Mouse (Mus musculus) spleen, adult 2 months (tissue): ENCODE data around the gene Dut. TPM values are rescaled to one million over a fixed set of nuclear protein-coding genes. Genes with fewer than 3 reads are reported as not detected.

Source experiments
- DNase-seq, 2 experiments: peaks; one replicate each; pipeline versions ENCODE4 v3.0.0 to v3.0.0-alpha.2; 2012 to 2021; ENCODE audit warnings: low spot score in 2 of 2, low read depth in 1 of 2
- H3K27ac ChIP-seq: fragments of 200-500 bp; 2 replicates; pipeline ENCODE4 v1.5.1; 2012; ENCODE audit warnings: low read length, inconsistent platforms; ENCODE audit not compliant: insufficient read depth
- H3K27me3 ChIP-seq: fragments of 200-500 bp; 2 replicates; pipeline ENCODE4 v1.6.1; 2012; ENCODE audit warnings: mild to moderate bottlenecking, moderate library complexity, low read length, inconsistent platforms; ENCODE audit not compliant: control insufficient read depth, insufficient read depth
- H3K36me3 ChIP-seq: fragments of 200-500 bp; 2 replicates; pipeline ENCODE4 v1.6.1; 2012; ENCODE audit warnings: mild to moderate bottlenecking, low read length, inconsistent platforms; ENCODE audit not compliant: control insufficient read depth, insufficient read depth
- H3K4me1 ChIP-seq: fragments of 200-500 bp; 2 replicates; pipeline ENCODE4 v1.6.1; 2011; ENCODE audit warnings: inconsistent platforms; ENCODE audit not compliant: control insufficient read depth, insufficient read depth, insufficient read length
- H3K4me3 ChIP-seq: fragments of 200-500 bp; 2 replicates; pipeline ENCODE4 v1.5.1; 2011; ENCODE audit warnings: mild to moderate bottlenecking, inconsistent platforms; ENCODE audit not compliant: insufficient read depth, insufficient read length; ENCODE audit errors: extremely low read depth
- CTCF ChIP-seq: fragments of 200-500 bp; IDR thresholded peaks from 2 replicates; pipeline ENCODE4 v1.5.1; 2011; ENCODE audit warnings: mild to moderate bottlenecking, inconsistent platforms; ENCODE audit not compliant: insufficient read depth, insufficient read length, insufficient replicate concordance; ENCODE audit errors: extremely low read depth
- POLR2A ChIP-seq: fragments of 200-500 bp; IDR thresholded peaks from 2 replicates; pipeline ENCODE4 v1.6.1; 2011; ENCODE audit warnings: low read depth, low read length, inconsistent platforms
- WGBS: fragments of 180-500 bp; shearing (Covaris S2); methylation state at CpG from one replicate; pipeline ENCODE4 v1.1.7; 2018; 5-methylcytosine and 5-hydroxymethylcytosine counted together
- polyA plus RNA-seq: library from polyadenylated mRNA; depleted of rRNA; stranded (reverse); fragments of >200 nt; gene quantifications from 2 replicates; pipeline ENCODE4 v1.2.3, GENCODE M21; 2012

Dut gene
- polyA plus RNA-seq, 1 experiment: 14.3 TPM

DNA sequence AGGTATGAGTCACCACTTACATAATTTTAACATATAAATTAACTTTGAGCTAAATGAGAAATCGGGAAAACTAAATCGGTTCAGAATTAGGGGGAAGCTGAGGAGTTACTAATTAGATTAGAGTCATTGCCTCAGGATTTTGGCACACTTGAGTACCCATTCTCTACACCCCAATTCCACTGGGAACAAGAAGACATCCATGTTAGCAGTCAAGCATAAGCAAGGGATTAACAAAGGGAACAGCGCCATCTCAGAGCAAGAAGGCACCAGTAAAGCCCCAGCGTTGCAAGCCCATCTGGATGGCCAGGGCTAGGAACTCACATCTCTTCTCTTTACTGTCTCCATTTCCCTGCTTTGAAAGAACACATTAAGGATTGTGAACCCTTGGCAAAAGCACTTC, 38.8 kb downstream of the Dut start:
- Histone ChIP-seq H3K36me3 (no peaks in the 10 kb centered on the region), H3K27ac (no peak overlapping the region), H3K4me1 (peaks cover 4% of the 10 kb centered on the region; the same call in 1 of the 2 replicates), H3K27me3 (no peaks in the 10 kb centered on the region), H3K4me3 (no peak overlapping the region)
- no peak for TF ChIP-seq POLR2A
- TF ChIP-seq CTCF: no peak
- whole genome bisulfite sequencing: 93% methylated on average over 4 of the region's 4 CpGs
- no peak for DNase-seq

DNA sequence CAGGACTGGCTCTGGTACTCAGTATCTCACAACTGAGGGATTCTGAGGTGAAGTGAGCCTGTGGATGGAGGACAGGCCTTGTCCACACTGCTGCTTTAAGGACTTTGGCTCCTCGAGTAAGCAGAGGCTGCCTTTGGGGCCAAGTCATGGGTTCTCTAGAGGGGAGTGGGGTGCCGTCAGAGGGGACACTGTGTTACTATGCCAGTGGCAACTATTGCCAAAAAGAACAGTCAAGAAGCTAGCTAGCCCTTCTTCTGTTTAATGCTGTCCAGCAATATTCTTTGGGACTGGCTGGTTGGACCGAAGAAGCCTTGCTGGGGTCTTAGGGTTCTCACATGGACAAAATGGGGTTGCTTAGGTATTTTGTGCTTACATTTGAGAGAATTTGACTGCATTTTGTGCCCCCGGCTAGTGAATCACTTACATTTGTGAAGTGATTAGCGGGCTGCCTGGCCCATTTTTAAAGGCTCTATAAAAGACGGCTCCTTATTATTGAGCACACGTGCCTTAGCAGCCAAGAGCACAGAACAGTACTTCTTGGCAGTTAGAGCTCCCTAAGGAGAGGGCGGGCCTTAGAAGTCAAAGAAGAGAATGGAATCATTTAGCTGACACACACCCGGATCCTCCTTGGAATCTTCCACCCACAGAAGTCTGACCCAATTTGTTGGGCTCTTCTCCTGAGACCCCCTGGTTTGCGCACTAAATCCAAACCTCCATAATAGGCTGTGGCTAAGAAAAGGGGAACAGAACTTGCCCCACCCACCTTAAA, 43.4 kb downstream of the Dut start:
- no peaks in the 10 kb centered on the region for H3K27me3 ChIP-seq
- WGBS: 86% methylated on average over 10 of the region's 10 CpGs
- no peak overlapping the region for H3K4me3 ChIP-seq
- no peaks in the 10 kb centered on the region for H3K36me3 ChIP-seq
- no peaks in the 10 kb centered on the region for H3K4me1 ChIP-seq
- DNase-seq: no peak
- TF ChIP-seq POLR2A (no peak), CTCF (no peak)
- H3K27ac ChIP-seq: no peak overlapping the region

DNA sequence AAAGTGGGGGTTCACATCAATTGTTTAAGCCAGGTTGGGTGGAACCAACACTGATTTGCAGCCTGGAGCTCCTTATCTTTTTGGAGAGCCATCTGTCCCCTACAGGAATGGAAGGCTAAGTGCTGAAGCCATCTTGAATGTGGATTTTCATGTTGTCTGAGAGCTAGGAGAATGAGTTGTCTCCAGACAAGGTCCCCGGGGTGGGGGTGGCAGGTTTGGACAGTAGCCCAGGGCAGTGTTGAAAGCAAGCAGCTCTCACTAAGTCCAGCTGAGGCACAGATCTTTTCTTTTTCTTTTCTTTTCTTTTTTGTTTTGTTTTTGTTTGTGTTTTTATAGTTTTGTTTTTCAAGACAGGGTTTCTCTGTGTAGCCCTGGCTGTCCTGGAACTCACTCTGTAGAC, 44.1 kb downstream of the Dut start:
- no peak for DNase-seq
- Histone ChIP-seq H3K4me1 (no peaks in the 10 kb centered on the region), H3K4me3 (no peak overlapping the region), H3K36me3 (no peaks in the 10 kb centered on the region), H3K27ac (no peak overlapping the region), H3K27me3 (no peaks in the 10 kb centered on the region)
- TF ChIP-seq CTCF (no peak), POLR2A (no peak)
- WGBS: 87% methylated on average over 1 of the region's 1 CpGs

DNA sequence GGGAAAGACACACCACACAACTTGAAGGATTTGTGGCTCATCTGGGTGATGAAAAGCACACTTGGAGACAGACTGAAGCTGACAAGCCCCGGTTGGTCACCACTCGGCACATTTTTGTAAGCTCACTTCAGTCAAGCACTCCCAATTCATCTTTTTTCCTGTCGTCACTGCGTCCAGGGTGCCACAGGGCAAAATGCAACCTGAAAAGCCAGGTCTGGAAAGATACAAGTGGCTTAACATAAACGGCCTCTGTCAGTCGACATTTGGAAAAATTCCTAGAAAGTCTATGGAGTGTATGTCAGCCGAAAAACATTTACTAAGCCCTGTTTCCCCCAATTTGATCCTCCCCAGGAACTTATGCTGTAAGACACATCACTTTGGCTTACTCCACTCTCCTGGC, 45.6 kb downstream of the Dut start:
- H3K27me3 ChIP-seq: no peaks in the 10 kb centered on the region
- DNase-seq: no peak
- H3K4me3 ChIP-seq: no peak overlapping the region
- no peak for TF ChIP-seq CTCF
- TF ChIP-seq POLR2A: no peak
- no peaks in the 10 kb centered on the region for H3K36me3 ChIP-seq
- no peaks in the 10 kb centered on the region for H3K4me1 ChIP-seq
- H3K27ac ChIP-seq: no peak overlapping the region
- WGBS: 90% methylated on average over 7 of the region's 7 CpGs

DNA sequence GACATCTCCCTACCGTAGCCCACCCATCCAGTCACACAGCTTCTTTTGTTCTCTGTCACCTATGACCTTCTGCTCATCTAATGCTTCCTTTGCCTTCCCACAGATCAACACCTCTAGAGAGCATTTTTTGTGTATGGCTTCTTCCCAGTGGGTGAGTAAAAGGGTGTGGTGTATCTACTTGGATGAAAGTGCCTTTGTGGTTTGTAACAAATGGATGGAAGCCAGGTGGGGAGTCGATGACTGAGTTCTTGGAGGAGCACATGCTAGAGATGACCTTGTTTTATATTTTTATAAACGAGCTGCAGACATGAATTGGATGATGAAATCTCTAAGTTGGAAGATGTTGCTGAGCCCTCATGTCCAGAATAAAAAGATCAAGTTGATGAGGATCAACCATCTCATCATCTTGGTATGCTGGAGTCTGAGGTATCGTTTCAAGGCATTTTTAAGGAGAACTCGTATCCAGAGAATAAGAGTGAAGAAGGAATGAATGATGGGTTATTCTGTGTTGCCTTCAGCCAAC, 47.0 kb downstream of the Dut start:
- H3K4me3 ChIP-seq: no peak overlapping the region
- WGBS: 85% methylated on average over 5 of the region's 5 CpGs
- no peaks in the 10 kb centered on the region for H3K27me3 ChIP-seq
- DNase-seq: no peak
- TF ChIP-seq CTCF: no peak
- TF ChIP-seq POLR2A: no peak
- H3K27ac ChIP-seq: no peak overlapping the region
- H3K4me1 ChIP-seq: no peaks in the 10 kb centered on the region; the same call in 1 of the 2 replicates
- H3K36me3 ChIP-seq: no peaks in the 10 kb centered on the region

DNA sequence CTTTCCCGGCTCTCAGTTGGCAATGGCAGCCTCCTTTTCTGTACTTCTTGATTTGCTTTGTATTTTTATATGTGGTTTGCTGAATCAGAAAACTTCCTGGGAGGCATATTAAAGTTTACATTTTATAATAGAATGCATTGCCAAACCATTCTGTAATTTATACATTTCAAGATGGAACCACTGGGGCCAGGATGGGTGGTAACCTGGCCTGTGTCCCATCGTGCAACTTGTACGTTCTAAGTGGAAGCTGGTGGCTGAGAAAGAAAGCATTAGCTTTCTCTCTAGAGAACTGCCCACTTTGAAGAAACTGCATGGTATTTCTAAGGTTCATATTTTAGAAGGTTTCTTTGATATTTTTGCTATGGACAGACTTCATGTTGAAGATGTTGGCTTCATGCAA, 48.5 kb downstream of the Dut start:
- Histone ChIP-seq H3K27ac (no peak overlapping the region), H3K27me3 (no peaks in the 10 kb centered on the region), H3K36me3 (no peaks in the 10 kb centered on the region), H3K4me1 (no peaks in the 10 kb centered on the region; the same call in 1 of the 2 replicates), H3K4me3 (no peak overlapping the region)
- no peak for DNase-seq
- 93% methylated on average over 3 of the region's 3 CpGs for WGBS
- TF ChIP-seq CTCF (no peak), POLR2A (no peak)

DNA sequence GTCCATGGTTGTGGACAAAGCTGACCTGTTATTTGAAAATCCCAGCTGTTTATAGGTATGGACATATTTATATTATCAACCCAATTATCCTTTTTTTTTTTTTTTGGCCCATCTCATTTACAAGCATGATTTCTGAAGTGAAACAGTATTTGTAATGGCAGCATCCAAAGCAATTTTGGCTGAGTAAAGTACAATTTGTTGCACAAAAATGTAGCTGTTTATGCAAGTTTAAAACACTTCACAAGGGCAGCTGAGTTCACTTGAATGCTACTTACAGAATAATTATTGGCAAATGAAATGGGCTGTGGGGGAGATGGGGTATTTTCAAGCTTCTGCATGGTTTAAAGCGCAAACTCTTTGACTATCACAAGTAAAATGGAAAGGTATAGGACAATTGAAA, 51.9 kb downstream of the Dut start:
- WGBS: 94% methylated on average over 1 of the region's 1 CpGs
- DNase-seq: no peak
- no peaks in the 10 kb centered on the region for H3K36me3 ChIP-seq
- H3K27ac ChIP-seq: no peak overlapping the region
- H3K4me3 ChIP-seq: no peak overlapping the region
- no peaks in the 10 kb centered on the region; the same call in 1 of the 2 replicates for H3K4me1 ChIP-seq
- no peak for TF ChIP-seq CTCF
- TF ChIP-seq POLR2A: no peak
- H3K27me3 ChIP-seq: no peaks in the 10 kb centered on the region
